12 mouse cellular contexts compared by ENCODE assay signal in genomic region chrX:11181855-11182254, GRCm38 (mm10).
DNase-seq lines count a peak whose midpoint lies in the region; ATAC-seq lines count a peak whose summit lies in the region.
"Had no signal": no experiment of that assay in that cellular context is flagged by ENCODE, and none has a peak within 500 bp of the region (broad histone marks: within the 10 kb centered on the region; RNA-seq: fewer than 3 reads in every experiment).

No protein-coding gene starts in this region.

- no peak for ATAC-seq in heart, embryonic 12.5 days (ENCODE audit: insufficient number of reproducible peaks, low FRiP score)
- no peak for ATAC-seq in liver, embryonic 11.5 days (replicated peaks; ENCODE audit: low FRiP score)

- H3K27ac ChIP-seq in heart, embryonic 12.5 days (ENCODE audit: poor library complexity, severe bottlenecking): no peak overlapping the region
- no peak overlapping the region for H3K27ac ChIP-seq in liver, embryonic 11.5 days (ENCODE audit: low read depth, low read length)

- H3K9me3 ChIP-seq in heart, embryonic 12.5 days (replicated peaks): no peaks in the 10 kb centered on the region
- H3K9me3 ChIP-seq in liver, embryonic 11.5 days (ENCODE audit: control insufficient read depth, low read length): no peaks in the 10 kb centered on the region

- H3K4me1 ChIP-seq in heart, embryonic 12.5 days (replicated peaks): no peaks in the 10 kb centered on the region
- no peaks in the 10 kb centered on the region for H3K4me1 ChIP-seq in liver, embryonic 11.5 days (replicated peaks; ENCODE audit: control insufficient read depth, insufficient read depth, low read length)

- no peaks in the 10 kb centered on the region for H3K36me3 ChIP-seq in heart, embryonic 12.5 days
- no peaks in the 10 kb centered on the region for H3K36me3 ChIP-seq in liver, embryonic 11.5 days (ENCODE audit: control insufficient read depth, insufficient read depth, low read length)

- peak; percentile 7 for DNase-seq in heart, adult 8-10 months (ENCODE audit: low spot score)
- peak; percentile 20 for DNase-seq in adrenal gland, postnatal 14 days
- DNase-seq in cerebellum, postnatal 10 days: peak; percentile 27 to 32
- peak; percentile 5 for DNase-seq in heart, postnatal 4 days
- DNase-seq in spleen, adult 12 weeks (ENCODE audit: low spot score): no peak
- no peak for DNase-seq in liver, embryonic 11.5 days (ENCODE audit: low spot score)
- DNase-seq: kidney, adult 11 months; right cerebral cortex, postnatal 14 days had no signal

- H3K4me2 ChIP-seq in heart, embryonic 12.5 days: no peak overlapping the region
- H3K4me2 ChIP-seq in liver, embryonic 11.5 days: no peak overlapping the region

- no peaks in the 10 kb centered on the region for H3K27me3 ChIP-seq in heart, embryonic 12.5 days (replicated peaks)
- H3K27me3 ChIP-seq in liver, embryonic 11.5 days (replicated peaks; ENCODE audit: control insufficient read depth, insufficient read depth, low read length): no peaks in the 10 kb centered on the region; the same call in 1 of the 2 replicates
- H3K27me3 ChIP-seq: CH12.LX had no signal

- no peak overlapping the region for H3K4me3 ChIP-seq in heart, embryonic 12.5 days
- no peak overlapping the region for H3K4me3 ChIP-seq in liver, embryonic 11.5 days (ENCODE audit: low read depth, low read length)
- H3K4me3 ChIP-seq: erythroblast, embryonic 14.5 days; myocyte had no signal

- 72% methylated on average over 12 of the region's 12 CpGs for WGBS in heart, embryonic 12.5 days
- WGBS in liver, embryonic 11.5 days: 84% methylated on average over 12 of the region's 12 CpGs

- H3K9ac ChIP-seq in heart, embryonic 12.5 days: no peak overlapping the region
- H3K9ac ChIP-seq in liver, embryonic 11.5 days (ENCODE audit: low read depth, low read length): no peak overlapping the region

Comparison
In these comparisons a context has a peak if more than half of its experiments do, and no peak if none do; other contexts are left out.
1. DNase-seq: peak in heart, adult 8-10 months (single experiment), adrenal gland, postnatal 14 days (single experiment), cerebellum, postnatal 10 days (2 of 2) and heart, postnatal 4 days (single experiment); none in spleen, adult 12 weeks (single experiment) and liver, embryonic 11.5 days (single experiment).